Mouse (Mus musculus) C2C12 (cell line): ENCODE results near the gene Slc36a2.

Experiments used
- CEBPB ChIP-seq: IDR thresholded peaks from one replicate; pipeline ENCODE4 v1.6.1; 2011; ENCODE audit warnings: low read depth, mild to moderate bottlenecking, control low read depth, moderate library complexity
- CTCF ChIP-seq: IDR thresholded peaks from one replicate; pipeline ENCODE4 v1.5.1; 2011; ENCODE audit not compliant: control insufficient read depth, insufficient read depth, insufficient read length
- MAX ChIP-seq: IDR thresholded peaks from one replicate; pipeline ENCODE4 v1.6.1; 2011; ENCODE audit warnings: mild to moderate bottlenecking, control low read depth

GRCm38 (mm10) chr11:55109521-55110300, 75.2 kb downstream of the Slc36a2 start:
- TF ChIP-seq CTCF: no peak
- no peak for TF ChIP-seq MAX
- no peak for TF ChIP-seq CEBPB
